Mouse (Mus musculus) Muller cell, postnatal 12 days (primary cell): Measurements from ENCODE around the gene Ptprh.
A peak's percentile ranks its signal among the peaks of the same experiment; 100 is the strongest.

Experiments
- DNase-seq: peaks from one replicate; pipeline ENCODE4 v3.0.0-alpha.2; 2015; ENCODE audit errors: inconsistent ontology term

Gene Ptprh

GRCm38 (mm10) chr7:4501558-4502397 is 102.1 kb downstream of the Ptprh start, which contains the start of gene Ppp1r12c:
Gene Ppp1r12c (minus strand): TSS chr7:4501680.
- peak; percentile 93 for DNase-seq

GRCm38 (mm10) chr7:4500892-4501471 is 102.9 kb downstream of the Ptprh start:
- DNase-seq = peak; percentile 43

- DNase-seq = no peak
These were observed 104.8 kb downstream of the Ptprh start for GRCm38 (mm10) chr7:4499034-4499433.
